Mouse (Mus musculus): ENCODE results near the gene Gm13697.
"Not testable (repeated sequence)": the region's sequence is repeated elsewhere in the genome, so short reads cannot be mapped to it uniquely, and the experiment has no call there.

Gene Gm13697

DNA sequence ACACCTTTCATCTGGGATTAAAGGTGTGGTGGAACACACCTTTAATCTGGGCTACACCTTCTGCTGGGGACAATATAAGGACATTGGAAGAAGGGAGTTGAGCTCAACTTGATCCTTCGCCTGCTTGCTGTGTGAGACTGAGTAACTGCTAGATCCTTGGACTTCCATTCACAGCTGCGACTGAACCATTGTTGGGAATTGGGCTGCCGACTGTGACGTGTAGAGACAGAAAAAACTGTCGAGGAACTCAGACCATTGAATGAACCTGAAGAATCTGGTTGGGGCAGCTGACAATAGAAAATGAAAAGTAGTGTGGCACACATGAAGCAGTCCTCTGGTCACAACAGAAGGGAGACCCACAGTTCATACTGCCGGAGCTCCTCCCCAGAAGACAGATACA is at the start of gene Gm13697:
Gene Gm13697 (plus strand): TSS at position 301 of the 400 bp plus-strand sequence.
- DNase-seq (ENCODE audit: low spot score): not testable (repeated sequence)

- no peak for DNase-seq (ENCODE audit: low spot score)
These were observed 43.6 kb upstream of the Gm13697 start, which contains the start of gene Zswim2 for GRCm38 (mm10) chr2:83940931-83941361. Gene Zswim2 (minus strand): TSS chr2:83941228.

- no peak for DNase-seq (ENCODE audit: low spot score)
These were observed 43.2 kb upstream of the Gm13697 start for GRCm38 (mm10) chr2:83941378-83941777.

GRCm38 (mm10) chr2:83941792-83942191 is 42.8 kb upstream of the Gm13697 start:
- no peak for DNase-seq (ENCODE audit: low spot score)

DNA sequence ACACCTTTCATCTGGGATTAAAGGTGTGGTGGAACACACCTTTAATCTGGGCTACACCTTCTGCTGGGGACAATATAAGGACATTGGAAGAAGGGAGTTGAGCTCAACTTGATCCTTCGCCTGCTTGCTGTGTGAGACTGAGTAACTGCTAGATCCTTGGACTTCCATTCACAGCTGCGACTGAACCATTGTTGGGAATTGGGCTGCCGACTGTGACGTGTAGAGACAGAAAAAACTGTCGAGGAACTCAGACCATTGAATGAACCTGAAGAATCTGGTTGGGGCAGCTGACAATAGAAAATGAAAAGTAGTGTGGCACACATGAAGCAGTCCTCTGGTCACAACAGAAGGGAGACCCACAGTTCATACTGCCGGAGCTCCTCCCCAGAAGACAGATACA is 29.1 kb upstream of the Gm13697 start, which contains the start of gene Gm13698:
Gene Gm13698 (plus strand): TSS at position 301 of the 400 bp plus-strand sequence.
- not testable (repeated sequence) for DNase-seq (ENCODE audit: low spot score)

DNA sequence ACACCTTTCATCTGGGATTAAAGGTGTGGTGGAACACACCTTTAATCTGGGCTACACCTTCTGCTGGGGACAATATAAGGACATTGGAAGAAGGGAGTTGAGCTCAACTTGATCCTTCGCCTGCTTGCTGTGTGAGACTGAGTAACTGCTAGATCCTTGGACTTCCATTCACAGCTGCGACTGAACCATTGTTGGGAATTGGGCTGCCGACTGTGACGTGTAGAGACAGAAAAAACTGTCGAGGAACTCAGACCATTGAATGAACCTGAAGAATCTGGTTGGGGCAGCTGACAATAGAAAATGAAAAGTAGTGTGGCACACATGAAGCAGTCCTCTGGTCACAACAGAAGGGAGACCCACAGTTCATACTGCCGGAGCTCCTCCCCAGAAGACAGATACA is 23.3 kb upstream of the Gm13697 start, which contains the start of gene Gm13693:
Gene Gm13693 (plus strand): TSS at position 301 of the 400 bp plus-strand sequence.
- DNase-seq (ENCODE audit: low spot score): not testable (repeated sequence)

DNA sequence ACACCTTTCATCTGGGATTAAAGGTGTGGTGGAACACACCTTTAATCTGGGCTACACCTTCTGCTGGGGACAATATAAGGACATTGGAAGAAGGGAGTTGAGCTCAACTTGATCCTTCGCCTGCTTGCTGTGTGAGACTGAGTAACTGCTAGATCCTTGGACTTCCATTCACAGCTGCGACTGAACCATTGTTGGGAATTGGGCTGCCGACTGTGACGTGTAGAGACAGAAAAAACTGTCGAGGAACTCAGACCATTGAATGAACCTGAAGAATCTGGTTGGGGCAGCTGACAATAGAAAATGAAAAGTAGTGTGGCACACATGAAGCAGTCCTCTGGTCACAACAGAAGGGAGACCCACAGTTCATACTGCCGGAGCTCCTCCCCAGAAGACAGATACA is 17.5 kb upstream of the Gm13697 start, which contains the start of gene Gm13695:
Gene Gm13695 (plus strand): TSS at position 301 of the 400 bp plus-strand sequence.
- DNase-seq (ENCODE audit: low spot score): not testable (repeated sequence)

- DNase-seq (ENCODE audit: low spot score): not testable (repeated sequence)
These were observed 11.7 kb upstream of the Gm13697 start, which contains the start of gene Gm13696 for GRCm38 (mm10) chr2:83972823-83973222. Gene Gm13696 (plus strand): TSS chr2:83973123.

- DNase-seq (ENCODE audit: low spot score): not testable (repeated sequence)
These were observed 5.9 kb upstream of the Gm13697 start, which contains the start of gene Gm13694 for GRCm38 (mm10) chr2:83978633-83979032. Gene Gm13694 (plus strand): TSS chr2:83978933.

- not testable (repeated sequence) for DNase-seq (ENCODE audit: low spot score)
These were observed 5.7 kb downstream of the Gm13697 start, which contains the start of gene Gm13691 for GRCm38 (mm10) chr2:83990253-83990652. Gene Gm13691 (plus strand): TSS chr2:83990553.

DNA sequence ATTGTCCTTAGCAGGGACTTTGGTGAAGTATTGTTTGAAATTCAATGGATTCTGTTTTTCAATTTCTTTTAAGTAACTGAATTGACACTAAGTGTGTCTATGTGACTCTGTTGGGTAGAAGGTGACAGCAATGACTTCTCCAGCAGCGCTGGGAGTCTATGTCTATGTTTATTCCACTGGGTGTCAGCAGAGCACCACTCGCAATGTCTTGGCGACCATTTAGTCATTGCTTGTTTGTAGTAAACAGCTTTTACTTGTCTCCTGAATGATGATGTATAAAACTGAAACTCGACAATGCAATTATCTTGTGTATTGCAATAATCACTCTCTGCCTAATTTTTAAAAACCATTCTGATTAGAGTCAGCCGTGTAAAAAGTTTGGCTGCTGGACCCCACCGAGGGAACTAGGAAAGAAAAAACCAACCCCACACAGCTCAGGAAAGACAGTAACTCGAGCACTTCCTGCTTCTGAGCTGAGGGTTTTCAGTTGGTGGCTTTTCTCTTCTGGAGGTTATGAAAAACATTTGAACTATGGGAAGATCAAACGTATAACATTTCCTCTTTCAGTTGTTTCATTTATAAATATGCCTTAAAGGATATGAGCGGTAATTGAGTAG is 9.2 kb downstream of the Gm13697 start:
- peak; percentile 24 for DNase-seq (ENCODE audit: low spot score)

GRCm38 (mm10) chr2:83994526-83994925 is 10.0 kb downstream of the Gm13697 start:
- DNase-seq (ENCODE audit: low spot score): not testable (repeated sequence)

DNA sequence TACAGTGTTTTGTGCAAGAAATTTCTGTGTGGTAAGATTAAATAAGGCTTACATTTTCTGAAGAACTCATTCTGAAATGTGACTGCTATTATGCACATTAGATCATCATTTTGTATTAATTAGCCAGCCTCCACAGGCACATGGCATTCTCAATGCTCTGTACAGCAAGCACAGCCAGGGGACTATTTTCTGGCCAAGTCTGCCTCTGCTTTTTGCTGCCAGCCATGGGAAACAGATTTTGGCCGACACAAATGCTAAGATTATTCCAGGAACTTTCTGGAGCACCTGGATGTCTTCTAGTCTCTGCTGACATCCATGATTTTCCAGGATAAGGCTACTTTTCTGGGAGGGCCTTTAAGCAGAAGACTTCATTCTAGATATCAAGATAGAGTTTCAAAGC is 24.4 kb downstream of the Gm13697 start:
- no peak for DNase-seq (ENCODE audit: low spot score)

DNA sequence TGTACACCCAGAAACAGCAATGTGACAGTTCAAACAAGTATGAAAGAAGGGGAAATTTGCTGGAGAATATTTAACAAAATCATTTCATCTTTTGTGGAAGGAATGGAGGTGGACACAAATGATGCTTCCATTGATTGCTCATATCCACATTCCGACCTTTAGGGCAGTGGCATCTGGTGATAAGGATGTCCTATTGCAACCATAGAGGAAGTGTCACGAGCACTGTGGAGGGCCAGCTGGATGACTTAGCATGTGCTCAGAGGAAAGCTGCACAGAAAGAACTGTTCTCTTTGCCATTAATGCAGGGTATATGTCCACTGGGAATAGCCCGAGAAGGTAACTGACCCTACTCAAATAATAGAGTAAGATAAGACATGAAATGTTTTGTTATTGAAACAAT is 25.3 kb downstream of the Gm13697 start:
- DNase-seq (ENCODE audit: low spot score): no peak

GRCm38 (mm10) chr2:84014572-84014971 is 30.0 kb downstream of the Gm13697 start:
- DNase-seq (ENCODE audit: low spot score): no peak

- DNase-seq (ENCODE audit: low spot score): not testable (repeated sequence)
These were observed 31.7 kb downstream of the Gm13697 start for GRCm38 (mm10) chr2:84016291-84016690.

DNA sequence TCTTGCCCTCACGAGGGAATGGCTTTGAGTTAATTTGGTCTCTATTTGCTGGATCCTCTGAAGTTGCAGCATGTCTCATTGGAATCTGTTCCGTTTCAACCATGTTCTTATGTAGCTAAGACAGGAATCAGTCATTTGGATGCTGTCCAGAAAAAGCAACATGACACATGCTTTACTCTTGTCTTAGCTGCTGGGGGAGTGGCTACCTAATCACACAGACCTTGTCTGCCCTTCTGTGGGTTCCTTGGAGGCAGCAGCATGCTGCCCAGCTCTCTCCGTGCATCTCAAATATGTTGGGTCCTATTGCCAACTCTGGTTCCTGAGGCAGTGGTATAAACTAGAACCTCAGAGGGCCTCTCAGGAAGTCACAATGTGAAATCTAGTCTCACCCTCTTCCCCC is 33.8 kb downstream of the Gm13697 start:
- DNase-seq (ENCODE audit: low spot score): no peak

DNA sequence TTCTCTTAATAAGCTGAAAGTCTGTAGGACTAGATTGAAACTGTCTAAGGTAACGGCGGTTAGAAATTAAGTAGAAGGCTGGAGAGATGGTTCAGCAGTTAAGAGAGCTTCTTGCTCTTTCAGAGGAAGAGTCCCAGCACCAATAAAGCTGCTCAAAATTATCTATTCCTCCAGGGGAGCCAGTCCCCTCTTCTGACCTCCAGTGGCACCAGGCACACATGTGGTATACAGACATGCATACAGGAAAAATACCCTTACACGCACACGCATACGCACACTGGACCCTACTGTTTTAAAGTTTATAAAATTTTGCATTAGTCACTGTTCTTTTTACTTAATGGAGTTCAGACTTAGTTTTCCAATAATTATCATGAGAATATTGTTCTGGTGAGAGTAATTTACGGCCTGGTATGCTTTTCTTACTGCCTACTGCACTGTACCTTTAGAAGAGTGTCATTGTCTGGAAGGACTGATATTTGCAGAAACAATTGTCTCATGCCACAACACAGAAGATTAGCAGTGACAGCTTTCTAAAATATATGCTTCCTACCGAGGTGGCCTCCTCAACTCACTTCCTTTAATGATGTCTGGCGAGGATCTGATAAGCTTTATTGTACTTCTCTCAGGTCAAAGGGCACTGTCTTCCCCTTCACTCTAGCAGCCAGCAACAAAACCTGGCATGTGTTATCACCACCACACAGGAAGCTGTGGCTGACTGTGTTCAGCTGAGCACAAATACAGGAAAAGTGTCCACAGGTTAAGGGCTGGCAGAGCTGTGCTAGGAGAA is 35.2 kb downstream of the Gm13697 start:
- peak; percentile 72 for DNase-seq (ENCODE audit: low spot score)

DNA sequence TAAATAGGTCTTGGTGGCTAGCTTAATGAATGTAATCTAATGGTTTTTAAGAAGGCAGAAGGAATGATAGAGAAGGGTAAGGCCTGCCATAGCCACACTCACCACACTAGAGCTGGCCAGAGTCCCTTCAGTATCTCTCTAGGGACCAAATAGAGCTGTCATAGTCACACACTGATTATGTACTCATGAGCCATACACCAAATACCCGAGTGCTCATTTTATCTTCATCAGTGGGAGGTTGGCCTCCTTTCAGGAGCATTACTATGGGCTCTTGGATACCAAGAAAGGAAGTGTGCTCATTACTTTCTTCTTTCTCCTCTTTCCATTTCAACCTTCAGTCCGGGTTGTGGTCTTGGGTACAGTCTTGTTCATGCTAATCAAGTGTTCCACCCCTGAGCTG is 37.4 kb downstream of the Gm13697 start:
- no peak for DNase-seq (ENCODE audit: low spot score)

DNA sequence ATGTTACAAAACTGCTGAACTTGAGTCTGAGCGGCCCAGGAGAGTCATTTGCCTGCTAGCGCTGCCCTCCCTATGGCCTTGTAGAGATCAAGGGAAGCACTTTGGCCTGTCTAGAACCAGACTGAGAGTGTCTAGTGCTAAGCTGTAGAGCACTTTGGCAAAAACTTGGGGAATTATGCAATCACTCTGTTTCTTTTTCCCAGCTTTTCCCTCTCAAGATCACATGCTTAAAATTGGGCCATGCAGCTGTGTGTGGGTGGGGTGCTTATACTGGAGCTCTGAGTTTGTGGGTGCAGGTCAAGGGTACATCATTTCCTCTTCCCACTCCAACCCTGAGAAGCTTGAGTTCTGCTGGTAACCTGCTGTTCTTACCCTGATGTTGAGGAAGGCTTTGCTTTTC is 38.4 kb downstream of the Gm13697 start:
- DNase-seq (ENCODE audit: low spot score): peak; percentile 75

GRCm38 (mm10) chr2:84023319-84023718 is 38.8 kb downstream of the Gm13697 start:
- no peak for DNase-seq (ENCODE audit: low spot score)

DNA sequence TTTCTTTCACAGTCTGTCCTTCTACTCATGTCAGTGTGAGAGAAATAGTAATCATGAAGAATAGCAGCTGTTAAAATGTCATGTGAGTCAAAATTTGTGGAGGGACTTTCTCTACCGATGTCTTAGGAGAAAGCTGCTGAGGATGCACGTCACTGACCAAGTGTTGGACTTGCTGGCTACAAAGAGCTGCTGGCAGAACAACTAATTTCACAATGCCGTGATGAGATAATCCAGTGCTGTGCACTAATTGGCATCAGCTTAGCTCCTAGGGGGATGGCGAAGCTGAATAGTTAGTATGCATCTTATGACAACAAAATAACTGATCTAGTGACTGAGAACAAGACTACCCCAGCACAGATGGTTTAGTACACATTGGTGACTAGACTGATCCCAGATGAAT is 40.7 kb downstream of the Gm13697 start:
- DNase-seq (ENCODE audit: low spot score): peak; percentile 23

DNA sequence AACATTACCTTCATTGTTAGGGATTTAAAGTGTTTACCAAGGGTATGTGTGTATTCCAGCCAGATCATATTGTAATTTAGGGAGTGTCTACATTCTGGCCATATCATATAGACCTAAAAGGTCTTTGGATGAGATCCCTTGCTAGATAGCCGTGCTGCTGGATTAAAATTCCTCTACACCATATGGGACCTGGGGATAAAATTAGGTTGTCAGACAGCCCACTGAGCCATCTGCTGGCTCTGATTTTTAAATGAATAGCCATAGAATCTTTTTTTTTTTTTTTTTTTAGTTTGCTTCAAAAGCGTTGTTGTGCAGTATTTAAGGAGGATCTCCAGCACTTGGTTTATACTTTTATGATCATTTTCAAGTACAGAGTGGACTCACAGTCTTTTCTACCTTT is 48.0 kb downstream of the Gm13697 start:
- no peak for DNase-seq (ENCODE audit: low spot score)

All from lung, postnatal 25 days (tissue).